Mouse (Mus musculus): Measurements from ENCODE around the gene Rusc1.

DNA sequence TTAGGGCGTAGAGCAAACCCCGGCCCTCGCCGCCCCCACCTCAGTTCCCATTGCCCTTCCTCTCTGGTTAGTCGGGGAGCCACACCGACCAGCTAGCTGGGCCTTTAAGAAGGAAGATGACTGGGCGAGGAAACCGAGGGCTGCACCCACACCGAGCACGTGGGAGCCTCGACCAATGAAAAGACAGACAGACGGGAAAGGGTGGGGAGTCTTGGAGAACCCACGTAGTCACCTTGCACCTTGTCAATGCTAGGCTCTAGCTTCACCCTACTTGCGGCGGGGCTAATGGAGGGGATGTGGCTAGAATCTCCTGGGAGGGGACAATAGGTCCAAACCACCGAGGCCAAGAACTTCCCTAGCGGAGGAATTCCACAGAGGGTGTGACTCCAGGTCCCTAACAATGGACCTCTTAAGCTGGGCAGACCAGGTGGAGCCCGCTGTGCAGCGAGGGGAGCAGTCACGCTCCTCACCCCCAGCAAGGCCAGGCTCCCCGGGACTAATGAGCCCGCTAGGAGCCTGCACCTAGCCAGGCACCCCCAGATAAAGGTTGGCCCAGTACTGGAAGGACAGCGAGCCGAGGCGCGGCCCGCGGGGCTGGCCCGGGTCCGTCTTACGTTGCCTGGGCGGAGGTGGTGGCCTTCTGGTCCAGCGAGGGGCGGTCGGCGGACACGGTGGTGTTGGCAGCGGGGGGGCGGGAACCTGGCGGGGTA lies 3.1 kb downstream of the Rusc1 start:
- TF ChIP-seq POLR2A (IDR thresholded peaks at IDR 0.05; ENCODE audit: insufficient read depth, low read length) (no peak), CTCF (IDR thresholded peaks at IDR 0.05; ENCODE audit: low read depth, low read length) (no peak), EP300 (IDR thresholded peaks at IDR 0.05; ENCODE audit: insufficient read depth, low read depth, low read length) (no peak)

Data from ES-Bruce4 (cell line).